Mouse (Mus musculus) hindbrain, embryonic 12.5 days (tissue): ENCODE results near the gene Rpa2. TPM values are rescaled to one million over a fixed set of nuclear protein-coding genes. Genes with fewer than 3 reads are reported as not detected.

Experiments
- ATAC-seq: fragments of 200-750 bp; cut with Nextera tagmentation; 2 replicates; pipeline ENCODE4 v1.8.0; 2017; ENCODE audit warnings: moderate TSS enrichment; ENCODE audit not compliant: low FRiP score
- H3K27ac ChIP-seq: fragments of 300-500 bp; sonication (generic); 2 replicates; pipeline ENCODE4 v1.5.1; 2016; ENCODE audit warnings: mild to moderate bottlenecking
- H3K27me3 ChIP-seq: fragments of 300-500 bp; sonication (generic); 2 replicates; pipeline ENCODE4 v1.6.1; 2016; ENCODE audit warnings: mild to moderate bottlenecking
- H3K36me3 ChIP-seq: fragments of 300-500 bp; sonication (generic); 2 replicates; pipeline ENCODE4 v1.6.1; 2016; ENCODE audit warnings: mild to moderate bottlenecking
- H3K4me1 ChIP-seq: fragments of 300-500 bp; sonication (generic); 2 replicates; pipeline ENCODE4 v1.6.1; 2016
- H3K4me2 ChIP-seq: fragments of 300-500 bp; sonication (generic); replicated peaks from 2 replicates; pipeline ENCODE4 v1.6.1; 2016; ENCODE audit warnings: mild to moderate bottlenecking
- H3K4me3 ChIP-seq: fragments of 300-500 bp; sonication (generic); 2 replicates; pipeline ENCODE4 v1.5.1; 2016; ENCODE audit warnings: mild to moderate bottlenecking
- H3K9ac ChIP-seq: fragments of 300-500 bp; sonication (generic); 2 replicates; pipeline ENCODE4 v1.6.1; 2016; ENCODE audit warnings: mild to moderate bottlenecking, moderate library complexity
- H3K9me3 ChIP-seq: fragments of 300-500 bp; sonication (generic); replicated peaks from 2 replicates; pipeline ENCODE4 v1.6.1; 2016; ENCODE audit warnings: mild to moderate bottlenecking
- WGBS: fragments of 180-500 bp; shearing (Covaris S2); methylation state at CpG from one replicate; pipeline ENCODE4 v1.1.7; 2016; 5-methylcytosine and 5-hydroxymethylcytosine counted together
- polyA plus RNA-seq: library from polyadenylated mRNA; unstranded; fragments of >200 nt; fragmentation: Nextera tagmentation; extraction: Ambion mirVana; gene quantifications from 2 replicates; pipeline ENCODE4 v1.2.1, GENCODE M21; 2016

The Rpa2 gene
- polyA plus RNA-seq, 1 experiment from 2014 or later, result 83.1 TPM

DNA sequence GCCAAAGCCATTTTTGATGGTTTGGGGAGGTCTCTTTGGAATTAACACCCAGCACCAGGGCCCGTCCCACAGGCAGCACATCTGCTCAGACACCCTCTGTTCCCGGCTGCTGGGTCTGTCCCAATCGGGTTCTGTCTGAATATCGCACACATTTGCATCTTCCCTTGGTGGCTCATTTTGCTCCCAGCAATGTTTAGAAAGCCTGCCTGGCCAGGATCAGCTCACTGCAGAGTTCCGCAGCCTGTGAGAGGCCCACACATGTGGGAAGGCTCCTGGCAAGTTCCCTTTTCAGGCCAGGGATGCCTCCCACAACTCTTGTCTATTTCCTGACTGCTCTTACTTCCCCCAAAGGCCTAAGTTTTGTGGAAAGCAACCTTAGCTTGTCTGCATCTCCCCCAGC, 41.5 kb downstream of the Rpa2 start:
- H3K36me3 ChIP-seq, result no peaks in the 10 kb centered on the region

DNA sequence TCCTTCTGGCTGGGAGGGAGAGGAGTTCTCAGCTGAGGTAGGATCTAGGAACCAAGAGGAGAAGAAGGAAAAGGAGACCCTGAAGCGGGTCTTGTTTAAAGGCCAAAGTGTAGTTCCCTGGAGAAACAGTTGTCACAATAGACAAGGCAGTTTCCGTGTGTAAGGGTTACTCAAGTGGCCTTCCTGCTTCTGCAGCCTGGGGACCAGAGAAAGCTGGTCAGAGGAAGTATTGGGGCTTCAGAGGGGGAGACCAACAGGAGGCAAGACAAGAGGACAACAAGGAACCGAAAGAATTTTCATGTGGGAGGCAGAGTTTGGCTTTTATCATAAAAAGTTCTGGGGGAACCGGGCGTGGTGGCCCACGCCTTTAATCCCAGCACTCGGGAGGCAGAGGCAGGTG, 48.3 kb downstream of the Rpa2 start:
- H3K9me3 ChIP-seq, result peaks cover 18% of the 10 kb centered on the region
- no peak for ATAC-seq
- no peaks in the 10 kb centered on the region for H3K27me3 ChIP-seq
- WGBS, result 88% methylated on average over 7 of the region's 7 CpGs
- H3K36me3 ChIP-seq, result 0 out of 2 replicates have a peak, but pooled peaks cover 2% of the 10 kb centered on the region
- no peaks in the 10 kb centered on the region for H3K4me1 ChIP-seq
- no peak overlapping the region for H3K4me2 ChIP-seq
- H3K27ac ChIP-seq, result no peak overlapping the region
- H3K9ac ChIP-seq, result no peak overlapping the region
- no peak overlapping the region for H3K4me3 ChIP-seq

More for the DNA sequence above, 41.5 kb downstream of the Rpa2 start:
- no peak overlapping the region for H3K4me3 ChIP-seq
- WGBS, result 85% methylated on average over 5 of the region's 5 CpGs
- H3K4me2 ChIP-seq, result no peak overlapping the region
- no peaks in the 10 kb centered on the region for H3K27me3 ChIP-seq
- H3K9ac ChIP-seq, result no peak overlapping the region
- H3K9me3 ChIP-seq, result 0 out of 2 replicates have a peak, but pooled peaks cover 3% of the 10 kb centered on the region
- H3K4me1 ChIP-seq, result no peaks in the 10 kb centered on the region
- no peak for ATAC-seq
- H3K27ac ChIP-seq, result no peak overlapping the region

DNA sequence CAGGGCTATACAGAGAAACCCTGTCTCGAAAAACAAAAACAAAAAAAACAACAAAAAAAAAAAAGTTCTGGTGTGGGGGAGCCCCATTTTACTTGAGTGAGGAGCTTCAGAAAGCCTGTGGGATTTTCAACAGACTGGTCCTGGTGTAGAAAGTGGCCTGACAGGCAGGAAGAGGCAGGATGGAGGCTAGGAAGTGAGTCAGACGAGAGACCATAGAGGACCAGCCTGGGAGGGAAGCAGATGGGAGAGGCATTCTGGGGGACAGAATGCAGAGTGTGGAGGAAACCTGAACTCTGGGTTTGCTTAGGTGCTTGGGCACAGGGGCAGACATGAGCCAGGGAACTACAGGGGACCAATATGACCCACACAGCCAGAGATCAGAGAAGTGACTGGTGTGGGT, 48.7 kb downstream of the Rpa2 start:
- H3K9ac ChIP-seq, result no peak overlapping the region

DNA sequence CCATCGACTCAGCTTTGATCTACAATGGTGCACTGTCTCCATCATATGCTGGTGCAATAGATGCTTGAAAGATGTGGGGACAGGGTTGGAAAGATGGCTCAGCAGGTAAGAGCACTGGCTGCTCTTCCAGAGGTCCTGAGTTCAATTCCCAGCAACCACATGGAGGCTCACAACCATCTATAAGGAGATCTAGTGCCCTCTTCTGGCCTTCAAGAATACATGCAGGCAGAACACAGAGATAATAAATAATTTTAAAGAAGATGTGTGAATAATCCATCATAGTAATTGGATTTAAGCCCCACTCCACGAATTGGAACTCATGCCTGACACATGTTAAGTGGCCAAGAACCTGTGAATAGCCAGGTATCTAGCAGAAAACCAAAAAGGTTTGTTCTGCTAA, 50.3 kb downstream of the Rpa2 start:
- 54% methylated on average over 2 of the region's 2 CpGs for WGBS

More for the DNA sequence above, 48.7 kb downstream of the Rpa2 start:
- 0 out of 2 replicates have a peak, but pooled peaks cover 2% of the 10 kb centered on the region for H3K36me3 ChIP-seq
- no peak overlapping the region for H3K4me2 ChIP-seq
- H3K4me3 ChIP-seq, result no peak overlapping the region
- no peaks in the 10 kb centered on the region for H3K4me1 ChIP-seq
- no peak overlapping the region for H3K27ac ChIP-seq
- no peak for ATAC-seq
- no peaks in the 10 kb centered on the region for H3K27me3 ChIP-seq
- peaks cover 16% of the 10 kb centered on the region for H3K9me3 ChIP-seq
- WGBS, result 66% methylated on average over 2 of the region's 2 CpGs

DNA sequence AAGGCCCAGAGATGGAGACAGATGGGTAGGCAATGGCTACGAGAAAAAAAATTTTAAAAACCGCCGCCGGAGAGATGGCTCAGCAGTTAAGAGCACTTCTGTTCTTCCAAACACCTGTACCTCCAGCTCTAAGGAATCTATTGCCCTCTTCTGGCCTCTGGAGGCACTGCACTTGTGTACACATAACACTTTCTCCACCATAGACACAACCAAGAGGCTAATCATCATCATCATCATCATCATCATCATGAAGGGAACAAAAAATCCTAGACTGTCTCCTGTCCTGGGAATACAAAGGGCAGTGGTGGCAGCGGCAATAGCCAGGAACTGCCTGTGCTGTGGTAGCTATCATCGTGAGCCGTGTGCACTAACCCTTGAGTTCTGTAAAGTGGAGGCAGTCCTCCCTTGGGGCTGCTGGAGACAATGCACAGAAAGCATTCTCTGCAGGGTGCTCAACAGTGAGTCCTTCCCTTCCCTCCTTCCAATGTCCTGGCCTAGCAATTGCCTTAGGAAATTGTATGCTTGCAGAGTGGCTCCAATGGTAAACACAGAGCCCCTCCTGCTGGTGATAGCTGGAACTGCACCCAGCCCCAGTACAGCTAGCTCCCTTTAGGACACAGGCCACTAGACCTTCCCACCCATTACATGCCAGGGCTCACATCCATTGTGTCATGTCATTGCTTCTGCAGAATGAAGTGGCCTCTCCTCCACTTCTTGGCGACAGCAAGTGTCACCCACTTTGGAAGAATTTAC, 55.7 kb downstream of the Rpa2 start:
- Histone ChIP-seq H3K4me2 (no peak overlapping the region), H3K27me3 (no peaks in the 10 kb centered on the region), H3K36me3 (peaks cover 50% of the 10 kb centered on the region), H3K9ac (no peak overlapping the region), H3K4me1 (no peaks in the 10 kb centered on the region), H3K27ac (no peak overlapping the region), H3K4me3 (no peak overlapping the region), H3K9me3 (peaks cover 16% of the 10 kb centered on the region)
- 79% methylated on average over 8 of the region's 8 CpGs for WGBS
- no peak for ATAC-seq

More for the DNA sequence above, 50.3 kb downstream of the Rpa2 start:
- Histone ChIP-seq H3K4me3 (no peak overlapping the region), H3K36me3 (0 out of 2 replicates have a peak, but pooled peaks cover 2% of the 10 kb centered on the region), H3K4me2 (no peak overlapping the region), H3K27me3 (no peaks in the 10 kb centered on the region), H3K9ac (no peak overlapping the region), H3K4me1 (no peaks in the 10 kb centered on the region), H3K27ac (no peak overlapping the region), H3K9me3 (peaks cover 16% of the 10 kb centered on the region)
- no peak for ATAC-seq

Other genes starting within 250 kb of the Rpa2 start
- 1,136 and 1,234 TPM in 2 replicates for gene Atpif1, start 234.7 kb upstream of the Rpa2 start, polyA plus RNA-seq
- gene Dnajc8, start 232.8 kb upstream of the Rpa2 start, polyA plus RNA-seq, result 159 and 164 TPM in 2 replicates
- 0.34 and 0.76 TPM in 2 replicates for gene Ptafr, start 204.3 kb upstream of the Rpa2 start, polyA plus RNA-seq
- 25.1 and 29.0 TPM in 2 replicates for gene Eya3, start 129.3 kb upstream of the Rpa2 start, polyA plus RNA-seq
- gene Xkr8, start 35.8 kb upstream of the Rpa2 start, polyA plus RNA-seq, result 4.6 and 5.8 TPM in 2 replicates
- 1.3 and 1.7 TPM in 2 replicates for gene Smpdl3b, start 11.1 kb upstream of the Rpa2 start, polyA plus RNA-seq
- 0.63 and 1.0 TPM in 2 replicates for gene Themis2, start 28.1 kb downstream of the Rpa2 start, polyA plus RNA-seq
- 51.6 and 52.0 TPM in 2 replicates for gene Ppp1r8, start 74.8 kb downstream of the Rpa2 start, polyA plus RNA-seq
- 100 and 104 TPM in 2 replicates for gene Stx12, start 116.2 kb downstream of the Rpa2 start, polyA plus RNA-seq
- gene Fam76a, start 154.2 kb downstream of the Rpa2 start, polyA plus RNA-seq, result 29.6 and 33.8 TPM in 2 replicates
- gene Fgr, start 205.8 kb downstream of the Rpa2 start, polyA plus RNA-seq, result 0.08 TPM in 1 of 2 replicates, not detected in the other
- gene Ahdc1, start 242.9 kb downstream of the Rpa2 start, polyA plus RNA-seq, result 12.8 and 15.3 TPM in 2 replicates